Mouse (Mus musculus): ENCODE data around the gene Ctr9.

The Ctr9 gene

DNA sequence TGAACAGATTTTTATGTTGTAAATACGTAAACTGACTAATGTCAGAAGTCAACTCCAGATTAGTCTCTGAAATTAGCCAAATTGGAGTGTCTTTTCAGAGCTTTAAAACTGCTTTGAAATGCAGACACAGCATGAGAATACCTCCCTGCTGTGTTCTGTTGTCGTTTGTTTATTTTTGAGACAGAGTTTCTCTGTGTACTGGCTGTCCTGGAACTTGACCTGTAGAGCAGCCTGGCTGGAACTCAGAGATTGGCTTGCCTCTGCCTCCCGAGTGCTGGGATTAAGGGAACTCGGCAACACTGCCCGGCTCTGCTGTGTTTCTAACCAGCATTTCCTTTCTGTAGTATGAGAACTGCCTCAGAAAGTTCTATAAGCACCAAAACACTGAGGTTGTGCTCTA lies 20.2 kb downstream of the Ctr9 start:
- no peak for DNase-seq

DNA sequence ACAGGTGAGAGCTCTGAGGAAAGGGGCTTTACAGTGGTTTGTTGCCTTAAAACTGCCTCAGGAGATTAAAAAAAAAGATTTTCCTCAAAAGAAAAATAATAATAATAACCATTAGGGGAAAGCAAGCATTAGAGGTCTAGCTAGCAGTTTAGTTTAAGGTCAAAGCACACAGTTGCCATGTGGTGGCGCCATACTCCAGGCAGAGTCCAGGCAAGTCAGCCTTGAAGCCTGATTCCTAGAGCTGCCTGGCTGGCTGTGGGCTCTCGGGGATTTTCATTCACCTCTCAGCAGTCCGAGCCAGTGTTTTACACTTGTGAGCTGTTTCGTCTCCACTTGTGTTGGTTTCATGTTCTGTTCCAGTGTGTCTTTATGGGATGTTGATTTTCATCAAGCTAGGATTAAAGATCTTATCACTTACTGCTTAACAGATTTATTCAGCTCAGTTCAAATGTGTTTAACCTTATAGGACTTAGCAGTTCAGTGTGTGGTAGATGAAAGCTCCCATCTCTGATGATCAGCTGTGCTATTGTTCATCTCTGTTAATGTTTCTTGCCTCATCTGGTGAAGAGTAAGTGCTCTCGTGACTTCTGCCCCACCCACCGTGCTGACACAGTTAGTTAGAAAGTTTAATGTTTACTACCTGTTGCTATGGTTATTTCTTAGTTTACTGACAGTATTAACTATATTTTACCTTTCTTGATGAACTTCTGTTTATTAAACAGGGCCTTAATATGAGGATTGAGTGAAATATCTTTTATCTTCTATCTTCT lies 21.1 kb downstream of the Ctr9 start:
- DNase-seq: peak; percentile 78 to 80

DNA sequence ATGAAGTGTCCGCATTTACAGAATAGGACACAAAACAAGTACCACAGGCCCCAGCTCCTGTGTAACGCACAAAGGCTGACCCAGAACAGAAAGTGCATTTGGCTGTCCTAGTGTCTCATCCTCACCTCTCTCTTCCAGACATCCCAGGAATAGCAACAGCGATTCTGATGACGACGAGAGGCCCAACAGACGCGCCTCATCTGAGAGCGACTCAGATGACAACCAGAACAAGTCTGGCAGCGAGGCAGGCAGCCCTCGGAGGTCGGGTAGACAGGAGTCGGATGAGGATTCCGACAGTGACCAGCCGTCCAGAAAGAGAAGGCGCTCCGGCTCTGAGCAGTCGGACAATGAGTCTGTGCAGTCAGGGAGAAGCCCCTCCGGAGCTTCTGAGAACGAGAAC lies 26.5 kb downstream of the Ctr9 start:
- no peak for DNase-seq

DNA sequence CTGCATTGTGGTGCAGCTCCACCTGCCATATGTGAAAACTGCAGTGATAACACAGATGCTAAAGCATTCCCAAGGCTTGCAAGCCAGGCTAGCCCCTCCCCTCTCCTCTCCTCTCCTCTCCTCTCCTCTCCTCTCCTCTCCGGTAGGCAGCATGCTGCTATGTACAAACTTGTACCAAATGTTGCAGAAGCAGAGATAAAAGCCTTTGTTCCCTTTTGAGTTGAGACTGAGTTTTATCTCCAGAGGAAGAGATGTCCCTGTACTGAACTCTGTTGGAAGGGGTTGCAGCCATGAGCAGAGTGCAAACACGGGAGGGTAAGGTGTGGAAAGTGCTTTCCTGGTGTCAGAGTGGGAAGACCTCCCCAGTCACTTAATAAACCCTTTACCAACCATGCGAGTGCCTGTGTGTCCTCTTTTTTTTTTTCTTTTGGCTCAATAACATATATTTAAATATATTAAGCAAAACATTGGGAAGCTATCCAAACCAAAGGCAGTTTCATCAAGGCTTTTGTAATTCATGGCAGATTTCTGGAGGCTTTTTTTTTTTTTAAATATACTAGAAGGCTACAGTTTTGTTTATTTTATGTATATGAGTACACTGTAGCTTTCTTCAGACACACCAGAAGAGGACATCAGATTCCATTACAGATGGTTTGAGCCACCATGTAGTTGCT lies 27.4 kb downstream of the Ctr9 start:
- DNase-seq: no peak

DNA sequence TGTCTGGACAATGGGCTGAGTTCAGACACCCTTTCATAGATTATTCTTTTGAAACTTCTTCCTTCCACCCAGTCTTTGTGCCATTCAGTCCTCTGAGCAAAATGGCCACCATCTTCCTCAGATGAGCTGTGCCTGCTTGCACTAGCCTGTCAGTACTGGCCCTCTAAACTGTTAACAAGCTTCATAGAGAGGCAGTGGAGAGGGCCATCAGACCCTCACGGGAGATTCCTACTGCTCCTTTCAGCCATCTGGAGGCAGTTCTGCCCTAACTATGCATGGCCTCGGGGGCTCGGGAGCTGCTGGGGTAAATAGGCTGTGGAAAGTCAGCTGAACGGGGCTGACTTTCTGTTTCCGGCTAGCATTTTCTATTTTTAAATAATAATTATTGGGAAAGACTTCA lies 30.8 kb downstream of the Ctr9 start:
- no peak for DNase-seq

DNA sequence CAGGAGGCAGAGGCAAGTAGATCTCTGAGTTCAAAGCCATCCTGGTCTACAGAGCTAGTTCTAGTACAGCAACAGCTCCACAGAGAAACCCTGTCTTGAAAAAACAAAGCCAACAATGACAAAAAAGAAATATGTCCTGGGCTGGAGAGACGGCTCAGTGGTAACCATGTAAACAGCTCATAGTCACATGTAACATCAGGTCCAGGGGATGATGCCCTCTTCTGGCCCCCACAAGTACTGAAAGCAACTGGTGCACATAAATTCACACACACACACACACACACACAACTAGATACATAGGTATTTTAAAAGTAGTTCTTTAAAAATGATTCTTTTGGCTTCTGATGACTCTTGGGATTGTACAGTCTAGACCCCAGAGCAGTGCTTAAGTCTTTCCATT lies 34.2 kb downstream of the Ctr9 start:
- DNase-seq: no peak

DNA sequence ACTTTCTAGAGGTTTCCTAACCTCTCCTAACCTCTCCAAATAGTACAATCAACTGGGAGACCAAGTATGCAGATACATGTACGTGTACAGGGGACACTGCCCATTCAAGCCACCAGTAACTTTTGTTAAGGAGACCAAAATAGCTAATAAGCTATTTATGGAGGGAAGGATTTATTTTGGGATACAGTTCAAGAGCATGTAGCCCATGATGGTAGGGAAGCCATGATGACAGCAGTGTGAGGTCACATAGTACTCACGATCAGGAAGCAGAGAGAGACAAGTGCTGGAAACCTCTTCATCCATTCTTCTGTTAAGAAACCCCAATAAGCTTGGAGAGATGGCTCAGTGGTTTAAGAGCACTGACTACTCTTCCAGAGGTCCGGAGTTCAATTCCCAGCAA lies 39.4 kb downstream of the Ctr9 start:
- DNase-seq: no peak

DNA sequence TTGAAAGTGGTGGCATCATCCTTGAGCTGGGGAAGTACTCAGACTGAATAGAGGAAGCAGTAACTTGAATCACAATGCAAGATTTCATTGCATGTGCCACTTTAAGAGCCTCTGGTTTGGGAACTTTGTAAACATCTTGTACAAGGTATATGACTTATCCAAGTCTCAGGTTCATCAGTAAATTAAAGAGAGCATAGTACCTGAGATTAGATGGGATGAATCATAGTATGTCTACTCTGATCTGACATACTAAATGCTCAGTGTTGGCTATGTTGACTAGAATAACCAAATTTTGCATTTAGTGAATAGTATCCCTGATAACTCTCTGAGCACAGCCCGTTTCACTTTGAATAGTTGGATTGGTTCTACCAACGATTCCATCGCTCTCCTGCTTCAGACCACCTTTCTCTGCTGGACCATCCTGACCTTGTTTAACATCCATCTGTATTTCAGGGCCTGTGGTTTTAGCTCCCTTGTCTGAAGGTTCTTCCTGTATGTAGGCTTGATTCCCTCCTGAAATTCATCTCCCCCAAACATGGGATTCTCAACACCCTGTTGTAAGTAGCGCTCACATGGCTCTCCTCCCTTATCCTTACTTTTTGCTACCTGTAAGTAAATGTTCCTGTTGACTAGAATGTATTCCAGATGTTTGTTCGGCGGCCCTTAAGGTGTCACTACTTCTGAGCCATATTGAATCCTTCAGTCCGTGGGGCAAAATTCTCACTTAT lies 40.9 kb downstream of the Ctr9 start:
- no peak for DNase-seq

DNA sequence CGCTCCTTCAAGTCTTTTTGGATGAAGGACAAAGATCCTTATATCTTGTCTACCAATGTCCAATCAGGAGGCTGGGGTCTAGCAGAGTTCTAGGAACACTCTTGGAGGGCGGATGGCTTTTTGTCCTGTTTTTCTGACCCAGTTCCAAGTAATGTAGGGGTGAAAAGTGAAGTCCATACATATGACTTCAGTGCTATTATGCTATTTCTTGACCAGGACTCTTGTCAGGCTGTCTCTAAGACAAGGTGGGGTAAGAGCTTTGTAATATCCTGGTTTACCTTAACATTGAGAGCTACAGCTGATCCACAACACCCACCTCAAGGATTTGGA lies 41.4 kb downstream of the Ctr9 start:
- DNase-seq: no peak

DNA sequence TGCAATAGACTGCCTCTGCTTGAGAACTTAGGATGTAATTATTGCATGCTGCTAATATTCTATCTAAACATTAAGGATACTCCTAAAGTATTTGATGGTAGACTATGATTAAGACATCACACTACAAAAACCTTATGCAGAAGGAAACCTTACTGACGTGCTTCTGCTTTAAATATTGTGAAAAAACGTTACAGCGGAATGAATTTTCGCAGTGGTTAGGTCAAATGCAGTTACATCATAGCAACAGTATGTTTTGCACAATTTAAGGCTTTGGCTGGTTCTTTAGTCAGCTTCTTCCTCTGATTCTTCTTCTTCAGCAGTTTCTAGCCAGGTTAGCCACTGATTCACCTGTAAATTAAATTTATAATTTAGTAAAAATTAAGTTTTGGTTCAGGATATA lies 43.7 kb downstream of the Ctr9 start:
- no peak for DNase-seq

DNA sequence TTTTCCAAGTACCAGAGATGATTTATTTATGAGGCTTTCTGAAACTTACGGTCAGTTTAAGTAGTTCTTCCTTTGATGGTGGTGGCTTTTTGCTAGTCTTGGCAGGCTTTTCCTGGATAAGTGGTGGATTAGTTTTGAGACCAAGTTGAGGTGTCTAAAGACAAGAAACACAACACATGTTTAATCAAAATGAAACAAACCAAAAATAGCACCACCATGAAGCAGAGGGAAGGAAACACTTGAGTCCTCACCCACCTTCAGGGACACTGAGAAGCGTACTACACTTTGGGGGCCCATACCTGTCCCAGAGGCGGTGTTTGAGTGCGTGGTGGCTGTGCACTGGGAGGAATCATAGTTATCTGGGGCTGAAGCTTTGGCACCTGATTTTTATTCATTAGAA lies 46.5 kb downstream of the Ctr9 start:
- no peak for DNase-seq

DNA sequence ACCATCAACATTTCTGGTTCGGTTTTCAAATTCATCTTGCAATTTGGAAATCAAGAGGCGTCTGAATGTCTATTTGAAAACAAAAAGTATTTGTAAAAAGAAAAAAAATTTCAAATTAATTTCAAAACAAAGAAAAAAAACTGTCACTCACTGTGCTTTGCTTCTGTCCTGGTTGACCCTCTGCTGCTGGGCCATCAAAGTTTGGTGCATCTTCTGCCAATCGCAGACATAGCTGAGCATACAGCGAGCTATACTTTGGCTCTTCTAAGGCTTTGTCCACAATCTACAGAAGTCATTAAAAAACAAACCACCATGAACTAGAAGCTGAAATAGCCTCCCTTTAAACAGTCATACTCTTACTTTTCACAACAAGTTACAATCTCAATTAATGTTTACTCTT lies 49.5 kb downstream of the Ctr9 start:
- DNase-seq: no peak

DNA sequence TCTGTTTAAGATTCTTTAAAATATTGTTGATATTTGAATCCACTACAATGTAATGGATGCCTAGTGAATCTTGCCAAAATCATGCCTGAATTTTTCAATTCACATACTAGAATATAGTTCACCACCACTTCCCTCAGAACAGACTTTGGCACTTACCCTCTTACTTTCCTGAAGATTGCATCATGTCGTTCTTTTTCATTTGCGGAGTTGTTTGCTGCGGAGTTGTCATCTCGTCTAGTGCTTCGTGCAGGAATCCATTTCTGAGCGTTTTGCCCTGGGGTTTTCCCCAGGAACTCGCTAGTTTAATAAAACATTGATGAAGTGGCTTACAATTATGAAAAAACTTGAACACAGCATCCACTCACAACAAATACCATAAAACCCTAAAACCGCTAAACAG lies 51.3 kb downstream of the Ctr9 start:
- no peak for DNase-seq

DNA sequence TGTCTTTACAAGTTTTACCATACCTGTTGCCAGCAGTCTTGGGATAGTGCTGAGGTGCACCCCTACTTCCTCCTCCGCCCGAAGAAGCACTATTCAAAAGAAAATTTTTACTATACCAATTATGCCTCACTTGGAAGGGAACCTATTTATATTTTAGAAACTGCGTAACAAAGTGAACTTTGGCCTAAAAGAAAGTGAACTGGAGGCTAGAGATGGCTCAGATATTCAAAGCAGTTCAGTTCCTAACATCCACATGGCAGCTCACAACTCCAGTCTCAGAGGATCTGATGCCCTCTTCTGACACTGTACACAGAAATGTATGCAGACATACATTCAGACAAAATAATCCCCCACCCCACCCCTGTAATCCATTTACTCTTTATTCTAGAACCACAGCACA lies 52.1 kb downstream of the Ctr9 start:
- DNase-seq: no peak

DNA sequence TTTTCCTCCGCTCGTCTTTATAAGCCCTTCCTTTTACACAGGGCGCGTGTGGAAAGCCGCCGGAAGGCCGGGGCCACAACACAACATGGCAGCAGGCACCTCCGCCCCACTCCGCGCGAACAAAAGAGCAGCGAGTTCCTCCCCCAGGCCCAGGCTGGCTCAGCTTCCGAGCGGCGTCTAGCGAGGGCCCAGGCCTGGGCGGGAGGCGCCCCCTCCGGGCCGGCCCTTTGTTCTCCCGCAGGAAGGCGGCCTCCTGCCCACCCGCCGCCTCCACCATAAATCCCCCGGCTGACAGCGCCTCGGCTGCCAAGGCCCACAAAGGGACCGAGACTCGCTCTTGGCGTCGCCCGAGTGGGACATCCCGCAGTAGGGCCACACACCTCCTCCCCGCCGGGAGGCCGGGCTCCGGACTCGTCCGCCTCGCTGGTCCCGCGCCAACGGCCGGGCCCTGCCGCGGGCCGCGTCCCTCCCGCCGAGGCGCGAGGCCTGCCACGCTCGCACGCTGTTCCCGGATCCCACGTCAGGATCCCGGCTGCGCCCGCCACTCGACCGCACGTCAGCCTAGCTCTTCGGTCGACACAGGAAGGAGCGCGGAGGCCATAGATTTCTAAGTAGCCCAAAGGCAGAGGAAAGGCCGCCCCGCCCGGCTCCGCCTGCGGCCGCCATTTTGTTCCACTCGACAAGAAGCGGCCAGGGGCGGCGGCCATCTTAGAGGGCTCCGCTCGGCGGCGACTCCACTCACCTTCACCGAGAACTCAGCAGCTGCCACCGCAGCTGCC lies 53.5 kb downstream of the Ctr9 start:
- DNase-seq: peak; percentile 88 to 93

DNA sequence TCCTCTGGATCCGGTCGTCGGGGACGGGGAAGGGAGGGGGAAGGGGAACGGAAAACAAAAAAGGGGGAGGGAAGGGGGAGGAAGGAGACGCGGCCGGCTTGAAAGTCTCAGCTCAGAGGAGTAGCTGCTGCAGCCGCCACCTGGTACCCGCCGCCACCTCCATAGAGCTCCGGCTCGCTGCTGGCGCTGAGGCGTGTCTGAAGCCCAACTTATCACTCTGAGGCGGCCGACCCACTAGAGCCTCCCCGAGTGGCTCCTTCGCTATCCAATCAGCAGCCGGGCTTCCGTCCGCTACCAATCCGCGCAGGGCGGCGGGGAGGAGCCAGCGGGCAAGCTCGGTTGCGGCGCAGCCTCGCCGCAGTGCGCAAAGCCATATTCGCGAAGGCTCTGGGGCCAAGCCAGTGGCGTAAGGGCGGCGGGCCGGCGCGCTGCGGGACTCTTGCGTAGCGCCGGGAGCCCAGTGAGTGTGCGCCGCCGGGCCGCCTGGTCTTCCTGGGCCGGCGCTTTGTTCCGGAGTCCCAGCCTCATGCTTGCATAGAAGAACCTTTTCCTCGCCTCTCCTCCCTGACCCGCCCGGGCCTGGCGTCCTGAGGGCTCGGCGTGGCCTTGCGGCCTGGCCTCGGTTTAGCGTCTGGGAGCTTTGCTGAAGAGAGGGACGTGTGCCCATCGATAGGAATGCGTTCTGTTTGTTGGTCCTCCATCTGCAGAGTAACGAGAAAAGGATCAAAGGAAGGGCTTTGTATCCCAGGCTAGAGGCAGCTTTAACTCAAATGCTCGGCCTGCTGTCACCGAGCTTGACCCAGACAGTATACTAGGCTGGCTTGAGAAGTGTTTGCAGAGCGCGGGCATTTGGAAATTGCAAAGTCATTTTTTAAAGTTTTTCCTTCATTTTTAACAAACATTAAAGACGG lies 54.3 kb downstream of the Ctr9 start, which contains the start of gene Eif4g2:
Gene Eif4g2 (minus strand): TSS at position 209 of the 911 bp plus-strand sequence.
- peak; percentile 98 to 100 for DNase-seq

DNA sequence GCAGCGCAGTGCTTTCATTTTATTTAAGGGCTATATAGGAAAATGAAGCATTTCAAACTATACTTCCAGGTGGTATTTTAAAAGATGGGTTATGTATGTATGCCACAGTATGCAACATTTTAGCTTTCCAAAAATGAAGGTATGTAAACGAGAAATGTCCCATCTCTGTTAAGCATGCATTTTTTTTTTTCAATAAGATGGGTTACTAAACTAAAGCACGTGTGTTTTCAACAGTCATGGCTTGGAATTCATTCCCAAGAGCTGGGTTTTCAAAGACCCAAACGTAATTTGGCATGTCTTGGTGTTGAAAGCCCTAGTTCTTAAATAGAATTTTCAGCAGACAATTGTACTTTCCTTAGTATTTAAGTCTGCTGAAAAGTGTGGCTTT lies 55.0 kb downstream of the Ctr9 start:
- DNase-seq: no peak

DNA sequence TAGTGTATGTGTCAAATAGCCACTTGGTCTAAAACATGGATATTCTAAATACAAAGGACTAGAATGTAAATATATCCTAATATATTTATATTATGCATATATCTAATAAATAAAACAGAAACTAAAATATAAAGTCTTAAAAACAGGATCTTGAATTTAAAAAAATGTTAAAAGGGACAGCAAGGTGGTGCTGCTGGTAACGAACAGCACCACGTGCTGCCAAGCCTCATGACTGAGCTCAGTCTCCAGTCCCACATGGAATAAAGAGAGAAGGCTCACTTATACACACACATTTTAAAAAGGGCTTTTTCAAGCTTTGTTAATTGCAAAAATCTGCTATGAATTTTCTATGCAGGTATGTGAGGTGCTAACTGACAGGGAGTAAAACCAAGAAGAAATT lies 55.7 kb downstream of the Ctr9 start:
- peak in 1 of 2 experiments; percentile 45 for DNase-seq

DNA sequence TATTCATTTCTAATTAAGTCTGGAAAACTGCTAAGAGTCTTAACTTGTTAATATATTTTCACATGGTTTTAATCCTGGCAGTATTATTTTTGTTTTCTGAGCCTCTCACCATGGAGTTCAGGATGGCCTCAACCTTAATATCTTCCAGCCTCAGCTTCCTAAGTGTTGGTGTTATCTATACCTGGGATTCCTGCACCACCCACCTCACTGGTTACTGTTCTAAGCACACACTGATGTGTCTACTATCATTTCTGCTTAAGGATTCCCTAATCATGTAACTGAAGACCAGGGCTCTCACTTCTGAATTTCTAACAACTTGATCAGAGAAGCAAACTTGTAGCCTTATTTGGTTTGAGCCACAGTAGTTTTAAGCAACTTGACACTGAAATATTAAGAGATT lies 56.4 kb downstream of the Ctr9 start:
- no peak for DNase-seq

DNA sequence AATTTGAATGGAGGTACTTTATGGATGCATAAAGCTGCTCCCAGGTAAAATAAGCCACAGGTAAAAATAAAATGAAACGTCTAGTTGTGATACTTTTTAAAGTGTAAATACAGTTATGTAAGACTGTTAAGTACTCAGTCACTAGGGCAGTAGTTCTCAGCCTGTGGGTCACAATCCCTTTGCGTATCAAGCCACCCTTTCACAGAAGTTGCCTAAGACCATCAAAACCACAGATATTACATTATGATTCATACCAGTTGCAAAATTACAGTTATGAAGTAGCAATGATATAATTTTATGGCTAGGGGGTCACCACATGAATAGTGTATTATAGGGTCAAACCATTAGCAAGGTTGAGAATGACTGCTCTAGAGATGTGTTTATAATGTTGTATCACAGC lies 66.4 kb downstream of the Ctr9 start:
- DNase-seq: no peak

DNA sequence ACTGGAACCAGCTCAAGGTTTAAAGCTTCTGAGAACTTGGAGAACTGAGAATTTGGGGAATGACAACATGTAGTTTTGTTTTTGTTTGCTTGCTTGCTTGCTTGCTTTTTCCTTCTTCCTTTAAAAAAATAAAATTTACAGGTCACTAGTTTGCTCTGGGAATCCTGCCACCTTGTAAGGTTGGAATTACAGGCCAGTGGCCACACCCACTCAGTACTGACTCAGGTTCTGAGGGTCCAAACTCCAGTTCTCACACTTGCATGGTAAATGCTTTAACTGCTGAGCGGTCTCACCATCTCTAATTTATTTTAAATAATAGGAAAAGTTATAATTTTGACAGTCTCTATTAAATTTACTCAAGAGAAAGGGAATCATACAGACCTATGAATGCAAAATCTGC lies 69.4 kb downstream of the Ctr9 start:
- DNase-seq: peak; percentile 77 to 81

All from kidney, postnatal 25 days (tissue).